Mouse (Mus musculus): ENCODE data around the gene Rinl. TPM values are rescaled to one million over a fixed set of nuclear protein-coding genes. Genes with fewer than 3 reads are reported as not detected.

The Rinl gene
- total RNA-seq, 4 experiments from 2014 or later: 1.4 to 3.0 (median 1.6) TPM

GRCm38 (mm10) chr7:28822993-28823903, 34.5 kb downstream of the Rinl start:
- DNase-seq (ENCODE audit: low spot score): no peak

DNA sequence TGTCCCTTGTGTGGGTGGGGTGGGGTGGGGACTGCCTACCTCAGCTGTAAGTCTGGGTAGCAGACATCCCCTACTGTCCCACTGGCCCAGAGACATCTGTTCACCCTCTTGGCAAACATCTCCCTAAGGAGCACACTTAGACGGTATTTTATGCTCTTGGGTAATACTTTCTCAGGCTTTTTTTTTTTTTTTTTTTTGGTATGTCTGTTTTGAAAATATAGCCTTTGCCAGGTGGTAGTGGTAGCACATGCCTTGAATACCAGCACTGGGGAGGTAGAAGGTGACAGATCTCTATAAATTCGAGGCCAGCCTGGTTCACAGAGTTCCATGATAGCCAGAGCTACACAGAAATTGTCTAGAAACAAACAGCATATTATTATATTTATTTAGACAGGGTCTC, 35.2 kb downstream of the Rinl start:
- no peak for DNase-seq (ENCODE audit: low spot score)

- peak; percentile 95 for DNase-seq (ENCODE audit: low spot score)
Observed at GRCm38 (mm10) chr7:28824941-28825685, 36.3 kb downstream of the Rinl start, which contains the start of gene Ech1. Ech1 (plus strand) TSS chr7:28825217.

DNA sequence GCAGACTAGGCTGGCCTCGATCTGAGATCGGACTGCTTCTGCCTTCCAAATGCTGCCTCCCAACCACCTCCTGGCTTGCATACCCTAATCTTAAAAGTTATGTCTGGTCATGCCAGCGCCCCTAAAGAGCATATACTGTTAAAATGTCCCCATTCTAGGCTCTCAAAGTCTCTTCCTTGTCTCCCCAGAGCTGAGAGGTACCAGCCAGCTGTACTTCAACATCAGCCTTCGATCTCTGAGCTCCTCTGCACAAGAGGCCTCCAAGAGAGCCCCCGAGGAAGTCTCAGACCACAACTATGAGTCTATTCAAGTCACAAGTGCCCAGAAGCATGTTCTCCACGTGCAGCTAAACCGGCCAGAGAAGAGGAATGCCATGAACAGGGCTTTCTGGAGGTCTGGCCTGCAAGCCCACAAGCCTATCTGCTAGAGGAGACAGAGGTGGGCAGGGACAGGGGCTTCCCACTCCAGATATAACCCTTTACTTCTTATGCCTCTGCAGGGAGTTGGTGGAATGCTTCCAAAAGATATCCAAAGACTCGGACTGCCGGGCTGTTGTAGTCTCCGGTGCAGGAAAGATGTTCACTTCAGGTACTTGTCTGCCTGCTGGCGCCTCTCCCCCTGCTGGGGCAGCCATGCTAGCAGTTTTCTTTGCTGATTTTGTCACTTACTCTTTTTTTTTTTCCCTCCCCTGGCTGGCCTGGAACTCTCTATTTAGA, 37.1 kb downstream of the Rinl start:
- peak; percentile 50 for DNase-seq (ENCODE audit: low spot score)

DNA sequence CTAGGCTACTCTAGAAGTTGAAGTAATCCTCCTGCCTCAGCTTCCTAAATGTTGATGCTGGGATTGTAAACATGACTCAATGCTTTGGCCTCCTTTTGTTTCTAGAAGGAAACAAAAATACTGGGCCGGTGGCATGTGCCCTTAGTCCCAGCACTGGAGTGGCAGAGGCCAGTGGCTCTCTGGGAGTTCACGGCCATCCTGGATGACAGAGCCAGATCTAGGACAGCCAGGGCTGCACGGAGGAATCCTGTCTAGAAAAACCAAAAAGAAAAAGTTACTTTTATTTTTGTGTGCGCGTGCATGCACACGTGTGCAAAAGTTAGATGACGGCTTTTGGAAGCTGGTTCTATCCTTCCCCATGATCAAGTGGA, 37.6 kb downstream of the Rinl start:
- DNase-seq (ENCODE audit: low spot score): no peak

GRCm38 (mm10) chr7:28827338-28827737, 38.6 kb downstream of the Rinl start:
- peak; percentile 57 for DNase-seq (ENCODE audit: low spot score)

- DNase-seq (ENCODE audit: low spot score): peak; percentile 55
Observed at GRCm38 (mm10) chr7:28829821-28830220, 41.1 kb downstream of the Rinl start.

DNA sequence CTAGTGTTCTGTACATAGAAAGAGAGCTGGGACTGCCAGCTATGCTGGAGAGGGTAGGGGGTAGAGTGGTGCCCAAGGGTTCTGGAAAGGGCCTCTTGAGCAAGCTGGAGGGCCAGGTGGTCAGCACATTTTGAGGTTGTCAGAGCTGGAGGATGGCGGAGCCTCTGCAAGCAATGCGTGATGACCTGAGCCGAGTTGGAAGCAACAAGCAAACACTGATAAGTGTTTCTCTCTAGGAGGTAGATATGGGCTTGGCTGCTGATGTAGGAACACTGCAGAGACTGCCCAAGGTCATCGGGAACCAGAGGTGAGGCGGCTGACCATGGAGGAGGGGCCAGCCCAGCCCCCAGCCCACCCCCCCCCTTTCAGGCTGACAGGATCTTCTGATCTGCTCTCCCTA, 42.2 kb downstream of the Rinl start:
- no peak for DNase-seq (ENCODE audit: low spot score)

DNA sequence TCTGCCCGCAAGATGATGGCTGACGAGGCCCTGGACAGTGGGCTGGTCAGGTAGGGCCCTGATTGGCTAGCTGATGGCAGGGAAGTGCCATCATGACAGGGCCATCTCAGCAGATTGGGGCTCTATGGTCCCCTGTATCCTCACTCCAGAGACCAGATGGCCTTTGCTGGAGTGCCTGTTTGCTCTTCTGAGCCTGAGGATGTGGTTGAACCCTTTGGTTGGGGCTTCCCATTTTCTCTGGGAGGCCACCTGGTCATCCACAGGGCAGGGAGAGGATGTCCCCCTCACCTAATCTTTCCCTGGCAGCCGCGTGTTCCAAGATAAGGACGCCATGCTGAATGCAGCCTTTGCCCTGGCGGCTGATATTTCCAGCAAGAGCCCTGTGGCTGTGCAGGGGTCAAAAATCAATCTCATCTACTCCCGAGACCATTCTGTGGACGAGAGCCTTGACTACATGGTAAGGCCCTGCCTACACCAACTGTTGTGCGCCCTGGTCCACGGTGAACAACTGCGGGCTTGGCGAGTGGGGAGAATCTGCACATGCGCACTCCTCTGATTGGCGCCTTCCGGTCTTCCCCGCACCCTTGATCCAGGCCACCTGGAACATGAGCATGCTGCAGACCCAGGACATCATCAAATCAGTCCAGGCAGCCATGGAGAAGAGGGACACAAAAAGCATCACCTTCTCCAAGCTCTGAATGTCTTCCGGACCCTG, 42.8 kb downstream of the Rinl start:
- no peak for DNase-seq (ENCODE audit: low spot score)

DNA sequence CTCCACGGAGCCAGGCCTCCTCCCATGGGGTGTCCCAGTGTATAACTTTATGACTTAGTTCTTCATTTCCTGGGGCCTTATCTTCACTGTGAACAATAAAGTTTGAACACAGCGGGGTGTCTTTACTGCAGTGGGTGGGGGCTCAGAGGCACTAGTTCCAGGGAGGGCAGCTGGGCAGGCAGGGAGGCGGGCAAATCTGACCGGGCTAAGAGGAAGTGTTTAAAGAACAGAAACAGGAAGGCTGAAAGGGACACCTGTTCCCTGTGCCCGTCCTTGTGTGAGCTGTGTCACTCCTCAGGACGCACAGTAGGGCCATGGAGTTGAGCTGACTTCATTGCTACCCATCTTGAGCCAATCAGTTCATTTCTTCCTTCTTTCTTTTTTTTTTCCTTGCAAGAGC, 43.4 kb downstream of the Rinl start:
- no peak for DNase-seq (ENCODE audit: low spot score)

DNA sequence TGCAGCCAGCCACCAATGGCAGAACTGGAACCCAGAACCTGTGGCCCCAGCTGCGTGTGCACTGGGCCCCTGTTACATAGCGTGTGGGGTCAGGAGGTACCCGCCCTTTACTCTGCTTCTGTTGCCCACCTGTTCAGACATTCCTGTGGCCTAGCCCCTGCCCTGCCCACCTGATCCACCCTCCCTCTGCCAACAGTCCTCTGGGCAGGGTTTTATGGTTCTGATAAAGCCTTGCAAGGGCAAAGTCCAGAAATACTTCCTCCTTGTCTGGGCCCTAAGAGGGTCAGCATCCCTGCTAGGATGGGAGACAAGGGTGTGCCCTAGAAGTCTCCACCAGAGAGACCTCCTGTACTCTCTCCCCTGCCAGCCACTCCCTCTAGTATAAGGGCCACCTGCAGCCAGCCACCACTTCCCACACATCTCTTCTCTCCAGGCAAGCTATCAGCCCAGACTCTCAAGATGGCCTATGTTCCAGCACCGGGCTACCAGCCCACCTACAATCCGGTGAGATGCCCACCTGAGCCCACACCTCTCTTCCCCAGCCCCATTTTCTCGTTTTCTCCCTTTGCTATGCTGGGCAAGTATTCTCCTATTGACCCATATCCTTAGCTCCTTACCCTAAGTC, 45.1 kb downstream of the Rinl start, which contains the start of gene Lgals4:
Gene Lgals4 (plus strand): TSS at position 132 of the 625 bp plus-strand sequence.
- no peak for DNase-seq (ENCODE audit: low spot score)

- no peak for DNase-seq (ENCODE audit: low spot score)
Observed at GRCm38 (mm10) chr7:28836936-28837335, 48.2 kb downstream of the Rinl start.

DNA sequence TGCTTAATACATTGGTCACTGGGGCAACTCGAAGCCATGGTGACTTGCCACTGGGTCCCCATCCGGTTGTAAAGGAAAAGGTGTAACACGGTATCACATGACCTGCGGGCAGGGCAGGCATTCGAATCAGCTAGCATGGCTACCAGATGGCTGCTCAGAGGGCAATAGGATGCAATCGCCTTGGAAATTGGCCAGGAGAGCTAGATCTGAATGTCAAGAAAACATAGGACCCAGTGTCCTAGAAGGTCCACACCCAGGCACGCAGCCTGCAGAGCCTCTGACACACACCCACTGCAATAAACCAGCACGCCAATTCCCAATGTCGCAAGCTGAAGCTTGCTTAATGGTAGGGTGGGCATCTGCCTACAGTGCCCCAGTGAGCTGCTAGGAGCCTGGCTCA, 49.6 kb downstream of the Rinl start:
- no peak for DNase-seq (ENCODE audit: low spot score)

DNA sequence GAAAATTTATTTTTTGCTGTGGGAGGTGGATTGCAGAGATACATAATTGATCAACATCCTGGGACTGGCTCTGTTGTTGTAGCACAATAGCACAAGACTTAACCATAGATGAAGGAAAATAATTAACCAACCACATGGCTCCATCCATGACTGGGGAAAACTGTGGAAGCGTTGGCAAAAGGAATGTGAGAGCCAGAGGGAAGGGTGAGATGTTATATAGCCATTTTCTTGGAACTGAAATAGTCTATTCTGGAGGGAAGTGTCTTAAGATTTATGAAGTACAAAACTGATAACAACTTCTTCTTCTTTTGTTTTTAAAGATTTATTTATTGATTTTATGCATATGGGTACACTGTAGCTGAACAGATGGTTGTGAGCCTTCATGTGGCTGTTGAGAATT, 58.5 kb downstream of the Rinl start:
- DNase-seq (ENCODE audit: low spot score): no peak

Other genes with a start within 250 kb of the Rinl start
- gene Sycn, start 248.1 kb upstream of the Rinl start, total RNA-seq (2022): not detected
- gene Nccrp1, start 241.7 kb upstream of the Rinl start, total RNA-seq (2022): not detected
- 10 to 100 TPM; 19.4 to 23.4 (median 21.5) TPM for gene Samd4b, start 190.8 kb upstream of the Rinl start, total RNA-seq (2022)
- gene Pak4, start 190.8 kb upstream of the Rinl start, total RNA-seq (2022): 10 to 100 TPM in 1 of 4 experiments, 1 to 10 TPM in 3; 8.1 to 11.8 (median 8.5) TPM
- gene Acp7, start 157.6 kb upstream of the Rinl start, total RNA-seq (2022): not detected
- under 1 TPM in 3 of 4 experiments, not detected in 1; 0.11 to 0.72 (median 0.16) TPM for gene Fbxo27, start 96.1 kb upstream of the Rinl start, total RNA-seq (2022)
- gene Fbxo17, start 72.2 kb upstream of the Rinl start, total RNA-seq (2022): 1 to 10 TPM in 3 of 4 experiments, under 1 TPM in 1; 0.55 to 1.2 (median 1.1) TPM
- gene Mrps12, start 47.1 kb upstream of the Rinl start, total RNA-seq (2022): 10 to 100 TPM; 64.0 to 72.6 (median 67.4) TPM
- gene Sars2, start 47.0 kb upstream of the Rinl start, total RNA-seq (2022): 10 to 100 TPM; 13.1 to 15.0 (median 13.7) TPM
- gene Ccer2, start 32.8 kb upstream of the Rinl start, total RNA-seq (2022): not detected
- 10 to 100 TPM; 84.0 to 92.6 (median 90.8) TPM for gene Sirt2, start 22.2 kb upstream of the Rinl start, total RNA-seq (2022)
- gene Nfkbib, start 21.5 kb upstream of the Rinl start, total RNA-seq (2022): 10 to 100 TPM; 22.8 to 29.1 (median 28.1) TPM
- 100 to 1,000 TPM; 185 to 230 (median 214) TPM for gene Hnrnpl, start 19.6 kb downstream of the Rinl start, total RNA-seq (2022)
- gene Ech1, start 36.2 kb downstream of the Rinl start, total RNA-seq (2022): 1,000 to 10,000 TPM; 2,066 to 2,754 (median 2,219) TPM
- 10 to 100 TPM; 17.3 to 32.1 (median 24.6) TPM for gene Lgals4, start 44.9 kb downstream of the Rinl start, total RNA-seq (2022)
- gene Lgals7, start 74.9 kb downstream of the Rinl start, total RNA-seq (2022): 1 to 10 TPM in 1 of 4 experiments, not detected in 3; 1.3 TPM
- under 1 TPM; 0.12 to 0.32 (median 0.23) TPM for gene Capn12, start 92.5 kb downstream of the Rinl start, total RNA-seq (2022)
- gene Actn4, start 173.4 kb downstream of the Rinl start, total RNA-seq (2022): 10 to 100 TPM; 57.8 to 82.0 (median 75.8) TPM
- gene Eif3k, start 192.9 kb downstream of the Rinl start, total RNA-seq (2022): 100 to 1,000 TPM; 152 to 167 (median 158) TPM
- 1 to 10 TPM in 1 of 4 experiments, under 1 TPM in 3; 0.50 to 1.1 (median 0.74) TPM for gene Map4k1, start 193.1 kb downstream of the Rinl start, total RNA-seq (2022)

Data from heart, adult 8-10 months (tissue).